13 mouse cellular contexts compared by ENCODE assay signal in the genomic region with DNA sequence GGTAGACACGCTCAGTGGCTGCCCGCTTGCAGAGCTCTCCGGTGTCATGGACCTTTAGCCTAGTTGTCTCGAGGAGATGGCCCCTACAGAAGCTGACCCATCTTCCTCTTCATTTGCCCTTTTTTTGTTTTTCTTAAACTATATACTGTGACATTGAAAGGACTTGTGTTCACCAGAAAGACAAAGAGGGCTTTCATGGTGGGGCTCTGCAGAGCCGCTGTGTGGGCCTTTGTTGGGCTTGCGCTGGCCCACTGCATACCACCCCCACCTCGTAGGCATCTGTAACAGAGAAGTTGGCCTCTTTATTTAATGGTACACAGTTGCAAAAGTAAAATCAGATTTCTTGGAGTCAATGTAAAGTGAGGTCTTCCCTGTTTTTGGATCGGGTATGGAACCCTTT. TPM values are rescaled to one million over a fixed set of nuclear protein-coding genes. Genes with fewer than 3 reads are reported as not detected.
DNase-seq lines count a peak whose midpoint lies in the region; ATAC-seq and TF ChIP-seq lines count a peak whose summit lies in the region.
"Had no signal": no experiment of that assay in that cellular context is flagged by ENCODE, and none has a peak within 500 bp of the region (broad histone marks: within the 10 kb centered on the region; RNA-seq: fewer than 3 reads in every experiment).

No protein-coding gene starts in this region.

- peaks cover 35% of the 10 kb centered on the region for H3K4me1 ChIP-seq in embryonic facial prominence, embryonic 13.5 days
- peaks cover 50% of the 10 kb centered on the region for H3K4me1 ChIP-seq in hindbrain, embryonic 15.5 days (replicated peaks)
- H3K4me1 ChIP-seq in midbrain, embryonic 16.5 days (ENCODE audit: control insufficient read depth, insufficient read depth, low read length) = peaks cover 18% of the 10 kb centered on the region

- 42% methylated on average over 8 of the region's 8 CpGs for WGBS in embryonic facial prominence, embryonic 13.5 days
- WGBS in hindbrain, embryonic 15.5 days = 24% methylated on average over 8 of the region's 8 CpGs
- WGBS in midbrain, embryonic 16.5 days = 38% methylated on average over 8 of the region's 8 CpGs

- no peak for DNase-seq in layer of hippocampus, adult 2 months (ENCODE audit: low spot score in 2 of 2)
- no peak for DNase-seq in layer of hippocampus, postnatal 25 days (ENCODE audit: extremely low spot score in 1 of 2, low spot score in 1 of 2)
- DNase-seq in gastrocnemius, adult 8-10 months (ENCODE audit: low spot score in 2 of 2) = no peak
- DNase-seq in heart, adult 8-10 months (ENCODE audit: low spot score) = no peak
- DNase-seq: adrenal gland, postnatal 36 days; cerebellum, adult 8-10 months had no signal

- H3K4me2 ChIP-seq in embryonic facial prominence, embryonic 13.5 days = no peak overlapping the region
- no peak overlapping the region for H3K4me2 ChIP-seq in hindbrain, embryonic 15.5 days
- no peak overlapping the region for H3K4me2 ChIP-seq in midbrain, embryonic 16.5 days (ENCODE audit: low read length)

- no peak overlapping the region for H3K9ac ChIP-seq in embryonic facial prominence, embryonic 13.5 days
- no peak overlapping the region for H3K9ac ChIP-seq in hindbrain, embryonic 15.5 days
- no peak overlapping the region for H3K9ac ChIP-seq in midbrain, embryonic 16.5 days (ENCODE audit: low read depth, low read length)

- no peak for ATAC-seq in embryonic facial prominence, embryonic 13.5 days (ENCODE audit: insufficient number of reproducible peaks, insufficient read depth, low FRiP score, low TSS enrichment, low read depth)
- ATAC-seq in hindbrain, embryonic 15.5 days (ENCODE audit: low FRiP score, low read depth) = no peak
- no peak for ATAC-seq in midbrain, embryonic 16.5 days
- ATAC-seq in frontal cortex, adult (ENCODE audit: low TSS enrichment) = no peak
- ATAC-seq: intestine, embryonic 16.5 days; lung, postnatal 0 days had no signal

- peaks cover 47% of the 10 kb centered on the region for H3K36me3 ChIP-seq in embryonic facial prominence, embryonic 13.5 days
- peaks cover 2% of the 10 kb centered on the region; the same call in 1 of the 2 replicates for H3K36me3 ChIP-seq in hindbrain, embryonic 15.5 days
- no peaks in the 10 kb centered on the region for H3K36me3 ChIP-seq in midbrain, embryonic 16.5 days (ENCODE audit: control insufficient read depth, insufficient read depth, low read length)

- no peaks in the 10 kb centered on the region for H3K9me3 ChIP-seq in embryonic facial prominence, embryonic 13.5 days
- no peaks in the 10 kb centered on the region for H3K9me3 ChIP-seq in hindbrain, embryonic 15.5 days
- no peaks in the 10 kb centered on the region for H3K9me3 ChIP-seq in midbrain, embryonic 16.5 days (replicated peaks; ENCODE audit: control insufficient read depth, low read length, poor library complexity, severe bottlenecking)
- H3K9me3 ChIP-seq: heart, embryonic 10.5 days had no signal

- TF ChIP-seq CTCF in layer of hippocampus, adult 2 months (conservative IDR thresholded peaks at IDR 0.05) = no peak

- H3K4me3 ChIP-seq in layer of hippocampus, adult 2 months = no peak overlapping the region
- H3K4me3 ChIP-seq in embryonic facial prominence, embryonic 13.5 days = no peak overlapping the region
- H3K4me3 ChIP-seq in hindbrain, embryonic 15.5 days = no peak overlapping the region
- H3K4me3 ChIP-seq in midbrain, embryonic 16.5 days (ENCODE audit: low read depth, low read length) = no peak overlapping the region
- H3K4me3 ChIP-seq: heart, embryonic 10.5 days had no signal

- H3K27me3 ChIP-seq in embryonic facial prominence, embryonic 13.5 days = no peaks in the 10 kb centered on the region
- no peaks in the 10 kb centered on the region for H3K27me3 ChIP-seq in hindbrain, embryonic 15.5 days
- no peaks in the 10 kb centered on the region for H3K27me3 ChIP-seq in midbrain, embryonic 16.5 days (ENCODE audit: control insufficient read depth, insufficient read depth, low read depth, low read length)

- peak overlapping the region; percentile 83 for H3K27ac ChIP-seq in layer of hippocampus, adult 2 months
- H3K27ac ChIP-seq in embryonic facial prominence, embryonic 13.5 days = peak overlapping the region; percentile 64
- peak overlapping the region; percentile 56 for H3K27ac ChIP-seq in hindbrain, embryonic 15.5 days (replicated peaks)
- peak overlapping the region; percentile 40 for H3K27ac ChIP-seq in midbrain, embryonic 16.5 days (ENCODE audit: low read length)
- H3K27ac ChIP-seq: heart, embryonic 10.5 days had no signal

RNA-seq across cellular contexts. Expression of a gene that starts 44.3 kb away (rescaled TPM):
- 100 to 1,000 TPM; 158 TPM for total RNA-seq in layer of hippocampus, adult 2 months (2021)
- total RNA-seq in layer of hippocampus, postnatal 25 days (2021) = 100 to 1,000 TPM; 135 to 160 TPM
- polyA plus RNA-seq in embryonic facial prominence, embryonic 13.5 days (2015; fragmentation: Nextera tagmentation; extraction: Ambion mirVana) = 38.9 and 42.7 TPM in 2 replicates
- polyA plus RNA-seq in hindbrain, embryonic 15.5 days (2015; fragmentation: Nextera tagmentation; extraction: Ambion mirVana) = 49.9 and 51.0 TPM in 2 replicates
- polyA plus RNA-seq in midbrain, embryonic 16.5 days (2015; fragmentation: Nextera tagmentation; extraction: Ambion mirVana) = 48.7 and 54.1 TPM in 2 replicates
- total RNA-seq in gastrocnemius, adult 8-10 months (2022) = 100 to 1,000 TPM; 115 to 144 (median 123) TPM
- 10 to 100 TPM; 36.5 to 42.9 (median 41.0) TPM for total RNA-seq in heart, adult 8-10 months (2022)
